Mouse (Mus musculus) lung, embryonic 16.5 days (tissue): Measurements from ENCODE around the gene Prrg2. TPM values are rescaled to one million over a fixed set of nuclear protein-coding genes. Genes with fewer than 3 reads are reported as not detected.
"Not testable (repeated sequence)": the region's sequence is repeated elsewhere in the genome, so short reads cannot be mapped to it uniquely, and the experiment has no call there.

Source experiments
- ATAC-seq: fragments of 200-750 bp; cut with Nextera tagmentation; 2 replicates; pipeline ENCODE4 v1.8.0; 2017; ENCODE audit warnings: low read depth, mild to moderate bottlenecking, moderate library complexity
- H3K27ac ChIP-seq: fragments of 300-500 bp; sonication (generic); 2 replicates; pipeline ENCODE4 v1.5.1; 2014; ENCODE audit warnings: mild to moderate bottlenecking, control low read depth, low read length
- H3K27me3 ChIP-seq: fragments of 300-500 bp; sonication (generic); 2 replicates; pipeline ENCODE4 v1.6.1; 2014; ENCODE audit warnings: low read depth, low read length, mixed read lengths; ENCODE audit not compliant: control insufficient read depth, insufficient read depth
- H3K36me3 ChIP-seq: fragments of 300-500 bp; sonication (generic); 2 replicates; pipeline ENCODE4 v1.6.1; 2014; ENCODE audit warnings: low read length; ENCODE audit not compliant: control insufficient read depth, insufficient read depth
- H3K4me1 ChIP-seq: fragments of 300-500 bp; sonication (generic); replicated peaks from 2 replicates; pipeline ENCODE4 v1.6.1; 2014; ENCODE audit warnings: low read length, mixed read lengths; ENCODE audit not compliant: control insufficient read depth, insufficient read depth
- H3K4me2 ChIP-seq: fragments of 300-500 bp; sonication (generic); 2 replicates; pipeline ENCODE4 v1.6.1; 2014; ENCODE audit warnings: low read depth, low read length, control low read depth
- H3K4me3 ChIP-seq: fragments of 300-500 bp; sonication (generic); 2 replicates; pipeline ENCODE4 v1.5.1; 2014; ENCODE audit warnings: mild to moderate bottlenecking, low read length, control low read depth
- H3K9ac ChIP-seq: fragments of 300-500 bp; sonication (generic); 2 replicates; pipeline ENCODE4 v1.6.1; 2014; ENCODE audit warnings: low read length, control low read depth
- H3K9me3 ChIP-seq: fragments of 300-500 bp; sonication (generic); 2 replicates; pipeline ENCODE4 v1.6.1; 2016; ENCODE audit warnings: low read length; ENCODE audit not compliant: control insufficient read depth
- WGBS: fragments of 180-500 bp; shearing (Covaris S2); extraction: QIAGEN DNeasy Blood & Tissue Kit; methylation state at CpG from one replicate; pipeline ENCODE4 v1.1.7; 2014; 5-methylcytosine and 5-hydroxymethylcytosine counted together
- polyA plus RNA-seq: library from polyadenylated mRNA; unstranded; fragments of >200 nt; fragmentation: Nextera tagmentation; extraction: Ambion mirVana; gene quantifications from 2 replicates; pipeline ENCODE4 v1.2.1, GENCODE M21; 2015

Gene Prrg2
- polyA plus RNA-seq, 1 experiment from 2014 or later = 28.7 TPM

DNA sequence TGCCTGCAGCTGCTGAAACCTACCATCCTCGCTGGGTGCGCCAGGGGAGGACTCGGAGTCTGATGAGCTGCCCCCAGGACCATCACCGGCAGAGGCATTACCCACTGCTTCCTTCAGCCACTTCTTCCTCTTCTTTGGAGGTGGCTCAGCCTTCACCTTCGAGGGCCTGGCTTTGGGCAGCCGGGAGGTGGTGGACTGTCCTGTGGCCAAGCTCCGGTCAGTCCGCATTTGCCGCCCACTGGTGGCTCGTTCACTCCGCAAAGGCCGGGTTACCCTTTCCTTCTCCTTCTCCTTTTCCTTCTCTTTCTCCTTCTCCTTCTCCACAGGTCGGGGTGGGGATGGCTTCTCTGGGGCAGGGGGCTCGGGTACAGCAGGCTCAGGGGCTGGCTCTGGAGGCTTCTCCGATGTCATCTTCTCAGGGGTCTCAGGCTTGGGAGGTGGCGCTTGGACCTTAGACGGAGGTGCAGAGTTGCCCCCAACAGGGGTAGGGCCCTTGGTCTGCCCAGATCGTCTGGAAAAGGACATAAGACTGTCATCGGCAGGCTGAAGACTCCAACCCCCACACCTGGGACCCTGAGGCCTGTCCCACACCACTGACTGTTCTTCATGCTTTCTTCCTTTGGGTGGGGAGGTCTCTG, 28.6 kb downstream of the Prrg2 start:
- Histone ChIP-seq H3K4me3 (no peak overlapping the region), H3K27me3 (no peaks in the 10 kb centered on the region), H3K4me2 (no peak overlapping the region), H3K27ac (no peak overlapping the region), H3K9ac (no peak overlapping the region), H3K9me3 (no peaks in the 10 kb centered on the region), H3K36me3 (peaks cover 74% of the 10 kb centered on the region), H3K4me1 (no peaks in the 10 kb centered on the region)
- ATAC-seq = no peak
- WGBS = 91% methylated on average over 19 of the region's 19 CpGs

DNA sequence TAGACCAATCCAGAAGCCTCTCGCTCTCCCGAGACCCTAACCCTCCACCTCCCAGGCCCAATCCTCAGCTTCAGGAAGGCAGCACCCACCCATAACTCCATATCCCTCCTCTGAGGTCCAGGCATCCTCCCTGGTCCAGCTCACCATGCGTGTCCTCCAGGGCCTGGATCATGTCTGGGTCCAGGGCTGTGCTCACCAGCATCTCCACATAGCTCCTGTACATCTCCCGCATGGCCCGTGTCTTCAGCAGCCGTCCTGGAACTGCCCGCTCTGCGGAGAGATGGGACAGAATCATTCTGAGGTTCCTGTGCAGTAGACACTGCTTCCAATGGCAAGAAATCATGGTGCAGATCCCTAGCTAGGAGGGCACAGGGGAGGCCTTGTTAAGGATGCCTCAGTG, 31.6 kb downstream of the Prrg2 start:
- Histone ChIP-seq H3K9ac (no peak overlapping the region), H3K27me3 (no peaks in the 10 kb centered on the region), H3K4me2 (no peak overlapping the region), H3K4me3 (no peak overlapping the region), H3K27ac (no peak overlapping the region), H3K4me1 (no peaks in the 10 kb centered on the region), H3K9me3 (no peaks in the 10 kb centered on the region), H3K36me3 (peaks cover 70% of the 10 kb centered on the region)
- 94% methylated on average over 8 of the region's 8 CpGs for WGBS
- ATAC-seq = no peak

GRCm38 (mm10) chr7:45029995-45030394, 32.5 kb downstream of the Prrg2 start:
- no peak overlapping the region for H3K4me3 ChIP-seq
- peaks cover 62% of the 10 kb centered on the region for H3K36me3 ChIP-seq
- H3K9me3 ChIP-seq = no peaks in the 10 kb centered on the region
- no peak overlapping the region for H3K9ac ChIP-seq
- H3K27ac ChIP-seq = no peak overlapping the region
- H3K4me1 ChIP-seq = no peaks in the 10 kb centered on the region
- no peak overlapping the region for H3K4me2 ChIP-seq
- no peaks in the 10 kb centered on the region for H3K27me3 ChIP-seq
- no peak for ATAC-seq
- WGBS = 89% methylated on average over 6 of the region's 6 CpGs

DNA sequence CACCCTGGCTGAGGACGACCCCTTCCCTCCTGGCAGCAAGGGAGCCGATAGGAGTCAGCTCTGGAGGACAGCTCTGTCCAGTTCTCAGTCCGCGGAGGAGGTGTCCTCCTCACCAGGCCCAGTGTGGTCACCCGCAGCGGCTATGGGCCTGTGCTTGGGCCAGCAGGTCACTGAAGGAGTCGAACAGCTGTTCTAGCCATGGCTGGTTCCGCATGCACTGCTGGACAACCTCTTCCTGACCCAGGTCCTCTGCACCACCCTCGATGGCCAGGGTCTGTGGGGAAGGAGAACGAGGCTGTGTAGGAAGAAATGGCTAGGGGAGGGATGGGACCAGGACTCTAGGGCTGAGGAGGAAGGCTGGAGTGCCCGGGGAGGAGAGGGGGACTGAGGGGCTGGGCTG, 34.1 kb downstream of the Prrg2 start:
- ATAC-seq = no peak
- no peak overlapping the region for H3K4me2 ChIP-seq
- H3K4me3 ChIP-seq = no peak overlapping the region
- H3K27me3 ChIP-seq = no peaks in the 10 kb centered on the region
- H3K4me1 ChIP-seq = no peaks in the 10 kb centered on the region
- H3K9me3 ChIP-seq = no peaks in the 10 kb centered on the region
- H3K27ac ChIP-seq = no peak overlapping the region
- peaks cover 45% of the 10 kb centered on the region for H3K36me3 ChIP-seq
- 91% methylated on average over 11 of the region's 11 CpGs for WGBS
- no peak overlapping the region for H3K9ac ChIP-seq

- 86% methylated on average over 9 of the region's 9 CpGs for WGBS
- Histone ChIP-seq H3K4me1 (no peaks in the 10 kb centered on the region), H3K4me2 (no peak overlapping the region), H3K27ac (no peak overlapping the region), H3K36me3 (peaks cover 41% of the 10 kb centered on the region), H3K27me3 (no peaks in the 10 kb centered on the region), H3K9ac (no peak overlapping the region), H3K4me3 (no peak overlapping the region), H3K9me3 (no peaks in the 10 kb centered on the region)
- no peak for ATAC-seq
These were observed 34.7 kb downstream of the Prrg2 start for GRCm38 (mm10) chr7:45027761-45028160.

DNA sequence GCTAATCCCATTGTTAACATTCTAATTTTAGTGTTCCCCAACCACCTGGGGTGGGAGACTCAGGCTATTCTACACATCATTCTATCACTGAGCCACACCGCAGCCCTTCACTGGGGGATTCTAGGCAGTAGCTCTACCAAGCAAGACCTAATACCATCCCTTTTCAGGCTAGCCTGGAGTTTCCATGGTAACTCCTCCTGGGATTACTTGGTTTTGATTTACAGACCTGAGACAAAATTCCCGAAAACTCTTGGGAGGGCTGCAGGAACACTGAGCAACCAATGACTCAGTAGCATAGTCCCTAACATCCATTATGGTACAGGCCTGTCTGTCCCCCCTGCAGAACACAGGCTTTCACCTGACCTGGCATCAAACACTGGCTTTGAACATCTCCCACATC, 36.2 kb downstream of the Prrg2 start:
- WGBS = 61% methylated on average over 2 of the region's 2 CpGs
- no peak overlapping the region for H3K9ac ChIP-seq
- H3K27ac ChIP-seq = no peak overlapping the region
- H3K9me3 ChIP-seq = no peaks in the 10 kb centered on the region
- H3K4me3 ChIP-seq = no peak overlapping the region
- no peak overlapping the region for H3K4me2 ChIP-seq
- H3K4me1 ChIP-seq = no peaks in the 10 kb centered on the region
- peaks cover 33% of the 10 kb centered on the region for H3K36me3 ChIP-seq
- ATAC-seq = no peak
- no peaks in the 10 kb centered on the region for H3K27me3 ChIP-seq

- WGBS = 67% methylated on average over 8 of the region's 8 CpGs
- Histone ChIP-seq H3K9ac (no peak overlapping the region), H3K4me1 (no peaks in the 10 kb centered on the region), H3K27me3 (no peaks in the 10 kb centered on the region), H3K4me3 (no peak overlapping the region), H3K27ac (no peak overlapping the region; the same call in 1 of the 2 replicates), H3K4me2 (no peak overlapping the region), H3K36me3 (peaks cover 28% of the 10 kb centered on the region), H3K9me3 (no peaks in the 10 kb centered on the region)
- ATAC-seq = no peak
These were observed 36.8 kb downstream of the Prrg2 start for GRCm38 (mm10) chr7:45025601-45026220.

DNA sequence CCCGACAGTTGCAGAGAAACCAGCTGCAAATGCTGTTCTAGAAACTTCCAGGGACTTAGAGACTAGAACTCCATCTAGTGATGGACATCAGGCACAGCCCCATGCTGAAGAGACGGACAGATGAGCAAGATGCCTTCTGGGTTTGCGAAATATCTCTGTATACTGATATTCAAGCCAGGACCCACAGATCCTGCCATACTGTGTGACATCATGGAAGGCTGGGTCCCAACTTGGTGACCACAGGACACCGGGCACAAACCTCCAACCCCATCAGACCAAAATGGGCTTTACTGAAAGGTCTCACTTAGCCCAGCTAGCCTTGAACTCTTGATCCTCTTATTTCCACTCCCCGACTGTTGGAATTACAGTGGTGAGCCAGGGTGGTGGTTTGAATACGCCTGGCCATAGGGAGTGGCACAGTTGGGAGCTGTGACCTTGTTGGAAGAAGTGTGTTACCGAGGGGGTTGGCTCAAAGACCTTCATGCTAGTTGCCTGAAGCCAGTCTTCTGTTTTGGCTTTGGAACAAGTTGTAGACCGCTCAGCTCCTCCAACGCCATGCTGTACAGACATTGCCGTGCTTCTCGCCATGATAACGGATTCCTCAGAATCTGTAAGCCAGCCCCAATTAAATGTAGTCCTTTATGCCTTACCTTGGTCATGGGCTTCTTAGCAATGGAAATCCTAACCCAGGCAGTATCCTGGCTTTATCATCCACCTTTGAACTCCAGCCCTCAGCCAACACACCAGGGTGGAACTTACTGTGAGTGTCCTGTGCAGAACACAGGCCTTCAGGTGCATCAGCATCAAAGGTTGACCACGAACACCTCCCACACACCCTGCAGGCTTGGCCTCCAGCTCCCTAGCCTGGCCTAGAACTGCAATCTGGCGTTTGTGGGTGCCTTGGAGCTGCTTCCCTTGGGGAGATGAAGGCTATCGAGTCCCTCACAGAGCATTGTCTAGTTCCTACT, 37.9 kb downstream of the Prrg2 start:
- H3K9ac ChIP-seq = no peak overlapping the region
- no peak overlapping the region for H3K4me3 ChIP-seq
- H3K4me1 ChIP-seq = no peaks in the 10 kb centered on the region; the same call in 1 of the 2 replicates
- peaks cover 17% of the 10 kb centered on the region for H3K36me3 ChIP-seq
- no peak overlapping the region for H3K4me2 ChIP-seq
- H3K9me3 ChIP-seq = no peaks in the 10 kb centered on the region
- H3K27ac ChIP-seq = no peak overlapping the region
- no peaks in the 10 kb centered on the region for H3K27me3 ChIP-seq
- no peak for ATAC-seq
- 81% methylated on average over 15 of the region's 15 CpGs for WGBS

DNA sequence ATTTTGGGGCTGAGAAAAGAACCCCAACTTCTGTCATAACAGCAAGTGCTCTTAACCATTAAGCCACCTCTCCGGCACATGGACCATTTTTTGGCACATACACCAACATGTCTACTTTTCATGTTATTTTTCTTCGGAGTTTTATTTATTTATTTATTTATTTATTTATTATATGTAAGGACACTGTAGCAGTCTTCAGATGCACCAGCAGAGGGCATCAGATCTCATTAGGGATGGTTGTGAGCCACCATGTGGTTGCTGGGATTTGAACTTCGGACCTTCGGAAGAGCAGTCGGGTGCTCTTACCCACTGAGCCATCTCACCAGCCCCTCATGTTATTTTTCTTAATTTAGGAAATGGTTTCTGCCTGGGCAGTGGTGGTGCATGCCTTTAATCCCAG, 38.8 kb downstream of the Prrg2 start:
- not testable (repeated sequence) for H3K27ac ChIP-seq, H3K9ac ChIP-seq, H3K4me1 ChIP-seq, H3K4me3 ChIP-seq, ATAC-seq, H3K27me3 ChIP-seq, H3K4me2 ChIP-seq, H3K9me3 ChIP-seq
- H3K36me3 ChIP-seq = peaks cover 12% of the 10 kb centered on the region
- 76% methylated on average over 5 of the region's 5 CpGs for WGBS
